Mouse (Mus musculus): ENCODE data around the gene Zbtb16.

DNA sequence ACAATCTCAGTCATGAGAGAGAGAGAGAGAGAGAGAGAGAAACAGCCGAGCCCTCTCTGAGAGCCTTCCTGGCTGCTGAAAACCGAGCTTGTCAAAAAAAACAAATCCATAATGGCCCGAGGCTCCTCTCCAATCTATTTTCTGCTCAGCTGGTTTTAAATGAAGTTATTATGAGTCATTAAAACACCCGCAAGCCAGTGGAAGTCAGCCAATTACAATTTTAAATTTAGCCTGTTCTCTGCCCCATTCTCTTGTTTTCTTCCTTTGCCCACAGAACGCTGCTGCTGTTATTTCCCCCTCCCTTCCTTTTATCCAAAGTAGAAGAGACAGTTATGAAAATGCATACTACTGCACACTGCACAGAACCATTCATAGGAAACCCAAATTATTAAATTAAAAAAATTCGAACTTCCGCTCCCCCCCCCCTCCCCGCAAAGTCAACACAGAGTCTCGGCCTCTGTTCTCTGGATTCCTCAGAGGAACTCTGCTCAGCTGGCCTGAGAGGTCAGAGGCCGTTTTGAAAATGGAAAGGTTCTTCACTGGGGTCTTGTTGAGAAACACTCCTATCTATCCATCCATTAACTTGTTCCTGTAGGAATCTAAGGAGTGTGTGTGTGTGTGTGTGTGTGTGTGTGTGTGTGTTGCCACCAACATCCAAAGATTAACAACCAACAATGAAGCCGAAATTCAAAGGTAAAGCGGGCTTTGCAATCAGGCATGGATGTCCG, 102.0 kb downstream of the Zbtb16 start:
- TF ChIP-seq EP300 (IDR thresholded peaks at IDR 0.05; ENCODE audit: insufficient read depth, low read depth, low read length) (no peak), CTCF (IDR thresholded peaks at IDR 0.05) (no peak)
